In the genomic region with DNA sequence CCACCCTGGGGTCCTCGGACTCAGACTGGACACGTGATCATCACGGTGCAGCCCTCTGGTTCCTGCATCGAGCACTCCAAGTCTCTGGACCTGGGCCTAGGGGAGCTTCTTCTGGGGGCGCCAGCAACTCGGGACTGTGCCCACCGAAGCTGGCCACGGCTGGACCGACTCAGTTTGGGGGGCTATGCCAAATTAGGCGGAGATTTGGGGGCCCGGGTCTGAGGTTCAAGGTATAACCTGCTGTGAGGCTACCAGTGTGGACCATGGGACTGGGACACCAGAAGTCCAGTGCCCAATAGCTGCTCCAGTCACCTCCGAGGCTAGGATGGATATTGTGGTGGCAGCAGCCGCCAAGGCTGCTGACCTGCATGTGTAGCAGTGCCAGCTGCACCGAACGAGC, we compare ENCODE assay signal across 8 mouse cellular contexts. TPM values are rescaled to one million over a fixed set of nuclear protein-coding genes. Genes with fewer than 3 reads are reported as not detected.
DNase-seq lines count a peak whose midpoint lies in the region; ATAC-seq and TF ChIP-seq lines count a peak whose summit lies in the region.

No protein-coding gene starts in this region.

- peaks cover 20% of the 10 kb centered on the region for H3K27me3 ChIP-seq in limb, embryonic 11.5 days (ENCODE audit: control insufficient read depth, insufficient read depth, low read length)
- H3K27me3 ChIP-seq in neural tube, embryonic 13.5 days, result peaks cover 89% of the 10 kb centered on the region

- intact Hi-C loops in left cerebral cortex, adult 2 months (cut with DNase I), result no loop called here

- H3K27ac ChIP-seq in left cerebral cortex, adult 2 months, result peak overlapping the region; percentile 45; the same call in 1 of the 2 replicates
- H3K27ac ChIP-seq in limb, embryonic 11.5 days (replicated peaks; ENCODE audit: low read depth, low read length), result no peak overlapping the region
- no peak overlapping the region for H3K27ac ChIP-seq in neural tube, embryonic 13.5 days (replicated peaks)

- H3K4me1 ChIP-seq in limb, embryonic 11.5 days (ENCODE audit: control insufficient read depth, insufficient read depth, low read length), result peaks cover 57% of the 10 kb centered on the region
- peaks cover 52% of the 10 kb centered on the region for H3K4me1 ChIP-seq in neural tube, embryonic 13.5 days (replicated peaks)

- peaks cover 8% of the 10 kb centered on the region; the same call in 1 of the 2 replicates for H3K36me3 ChIP-seq in limb, embryonic 11.5 days (ENCODE audit: control insufficient read depth, insufficient read depth, low read length)
- peaks cover 42% of the 10 kb centered on the region for H3K36me3 ChIP-seq in neural tube, embryonic 13.5 days

- no peak for DNase-seq in left cerebral cortex, adult 2 months (ENCODE audit: extremely low spot score in 1 of 2, low spot score in 2 of 2)
- no peak for DNase-seq in left cerebral cortex, adult 9 months (ENCODE audit: low spot score in 2 of 2)
- DNase-seq in limb, embryonic 11.5 days (ENCODE audit: low spot score), result no peak
- no peak for DNase-seq in frontal cortex, adult 2 months (ENCODE audit: extremely low spot score in 1 of 2, low spot score in 1 of 2)
- DNase-seq in c-Kit-positive CD71-positive TER-119-positive erythroid progenitor cells, embryonic 14.5 days (ENCODE audit: low spot score), result no peak
- no peak for DNase-seq in embryo, embryonic 10 days (ENCODE audit: low spot score)

- no peak for TF ChIP-seq CTCF in left cerebral cortex, adult 2 months (IDR thresholded peaks at IDR 0.05)

- ATAC-seq in erythroblast, adult 5-6 weeks (replicated peaks; ENCODE audit: low FRiP score, poor library complexity, severe bottlenecking), result peak; percentile 1; the same call in 1 of the 2 replicates
- no peak for ATAC-seq in limb, embryonic 11.5 days (ENCODE audit: insufficient number of reproducible peaks, low FRiP score, low TSS enrichment, low read depth)
- ATAC-seq in neural tube, embryonic 13.5 days (ENCODE audit: low read depth), result no peak

- no peak overlapping the region for H3K9ac ChIP-seq in limb, embryonic 11.5 days (ENCODE audit: low read length)
- H3K9ac ChIP-seq in neural tube, embryonic 13.5 days, result 0 out of 2 replicates have a peak overlapping the region, but pooled peaks have one; percentile 71

- 53% methylated on average over 15 of the region's 15 CpGs for WGBS in limb, embryonic 11.5 days
- WGBS in neural tube, embryonic 13.5 days, result 65% methylated on average over 15 of the region's 15 CpGs

- peak overlapping the region; percentile 54 for H3K4me3 ChIP-seq in left cerebral cortex, adult 2 months
- H3K4me3 ChIP-seq in limb, embryonic 11.5 days (ENCODE audit: low read depth, low read length), result peak overlapping the region; percentile 53
- peak overlapping the region; percentile 49 for H3K4me3 ChIP-seq in neural tube, embryonic 13.5 days

- H3K4me2 ChIP-seq in limb, embryonic 11.5 days (ENCODE audit: low read depth, severe bottlenecking), result peak overlapping the region; percentile 85
- peak overlapping the region; percentile 75 for H3K4me2 ChIP-seq in neural tube, embryonic 13.5 days

- H3K9me3 ChIP-seq in limb, embryonic 11.5 days (ENCODE audit: control insufficient read depth, low read length), result no peaks in the 10 kb centered on the region
- no peaks in the 10 kb centered on the region for H3K9me3 ChIP-seq in neural tube, embryonic 13.5 days

RNA-seq across cellular contexts. Expression of a gene that starts 0.8 kb away (rescaled TPM):
- 10 to 100 TPM in 1 of 2 experiments, 1 to 10 TPM in 1; 9.8 to 10.9 TPM for total RNA-seq in left cerebral cortex, adult 2 months (2021)
- not detected in 2 replicates for total RNA-seq in erythroblast, adult 5-6 weeks (2015; ENCODE audit: low replicate concordance)
- total RNA-seq in erythroblast, adult 5-6 weeks (2017; ENCODE audit: low replicate concordance), result 2.0 TPM in 1 of 2 replicates, not detected in the other
- 1.3 and 2.4 TPM in 2 replicates for polyA plus RNA-seq in limb, embryonic 11.5 days (2014; fragmentation: Nextera tagmentation; extraction: Ambion mirVana)
- 0.14 and 0.29 TPM in 2 replicates for polyA plus RNA-seq in neural tube, embryonic 13.5 days (2015; fragmentation: Nextera tagmentation; extraction: Ambion mirVana)
- 3.4 and 5.2 TPM in 2 replicates for polyA plus RNA-seq in frontal cortex, adult 2 months (2012; rRNA removed)

RNA-seq across cellular contexts. Expression of a gene that starts 49.0 kb away (rescaled TPM):
- total RNA-seq in left cerebral cortex, adult 2 months (2021), result 10 to 100 TPM; 70.8 to 72.8 TPM
- 20.9 and 23.6 TPM in 2 replicates for total RNA-seq in erythroblast, adult 5-6 weeks (2015; ENCODE audit: low replicate concordance)
- 45.2 and 61.6 TPM in 2 replicates for total RNA-seq in erythroblast, adult 5-6 weeks (2017; ENCODE audit: low replicate concordance)
- polyA plus RNA-seq in limb, embryonic 11.5 days (2014; fragmentation: Nextera tagmentation; extraction: Ambion mirVana), result 140 and 150 TPM in 2 replicates
- 109 and 135 TPM in 2 replicates for polyA plus RNA-seq in neural tube, embryonic 13.5 days (2015; fragmentation: Nextera tagmentation; extraction: Ambion mirVana)
- polyA plus RNA-seq in frontal cortex, adult 2 months (2012; rRNA removed), result 86.3 and 89.5 TPM in 2 replicates
